Mouse (Mus musculus): ENCODE data around the gene Brca1.
"Not testable (repeated sequence)": the region's sequence is repeated elsewhere in the genome, so short reads cannot be mapped to it uniquely, and the experiment has no call there.

Gene Brca1

DNA sequence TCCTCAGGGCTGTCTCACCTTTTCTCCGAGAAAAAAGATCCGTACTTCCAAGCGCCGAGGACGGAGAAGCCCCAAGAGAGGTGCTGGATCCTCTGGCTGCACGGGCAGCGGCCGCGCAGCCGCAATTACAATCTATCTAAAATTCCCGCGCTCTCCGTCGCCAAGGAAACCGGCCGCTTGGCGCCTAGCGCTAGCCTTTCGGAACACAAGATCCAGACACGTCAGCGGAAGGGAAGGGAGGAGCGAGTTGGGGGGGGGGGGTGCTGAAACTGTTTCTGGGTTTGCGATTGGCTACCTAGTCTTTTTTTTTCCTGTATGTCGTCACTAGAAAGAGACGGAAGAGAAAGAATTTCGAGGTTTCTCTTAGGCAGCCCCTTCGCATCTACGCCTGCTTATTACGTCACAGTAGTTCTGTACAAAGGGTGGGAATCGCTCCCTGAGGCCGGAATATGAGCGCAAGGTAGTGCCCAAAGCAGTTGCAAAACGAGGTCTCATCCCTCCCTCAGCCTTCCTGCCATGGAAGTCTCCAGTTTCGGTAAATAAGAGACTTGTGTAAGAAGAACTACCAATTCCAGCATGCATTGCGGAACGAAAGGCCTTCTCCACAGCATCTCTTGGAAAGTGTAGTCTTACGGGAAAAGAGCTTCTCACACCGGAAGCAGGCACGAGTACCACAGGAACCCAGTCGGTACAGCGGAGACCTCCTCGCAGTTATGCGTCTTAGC, at the start of gene Brca1, which contains the start of gene Nbr1:
Brca1 (minus strand) TSS at position 205 of the 725 bp plus-strand sequence.
Nbr1 (plus strand) TSS at position 399 of the 725 bp plus-strand sequence.
- peak; percentile 99 for DNase-seq (ENCODE audit: low read depth, low spot score)

DNA sequence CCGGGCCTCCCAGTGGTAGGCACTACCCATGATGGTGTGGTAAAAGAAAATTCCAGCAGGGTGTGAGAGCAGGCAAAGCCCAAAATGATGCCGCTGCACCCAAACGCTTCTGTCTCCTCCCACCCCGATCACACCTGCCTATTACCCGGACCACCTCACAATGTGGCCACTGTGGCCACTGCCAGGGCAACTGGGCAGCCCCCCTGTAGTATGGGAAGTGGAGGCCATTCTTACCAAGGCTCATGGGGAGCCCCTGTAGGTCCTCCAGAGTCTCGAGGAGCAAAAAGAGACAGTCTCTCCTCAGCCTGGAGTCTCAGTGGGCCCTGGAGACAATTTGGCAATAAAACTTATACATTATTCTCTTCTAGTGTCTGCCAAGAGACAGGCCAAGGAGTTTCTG, 47.4 kb upstream of the Brca1 start, which contains the start of gene Gm11634:
Gm11634 (minus strand) TSS at position 101 of the 400 bp plus-strand sequence.
- no peak for DNase-seq (ENCODE audit: low read depth, low spot score)

DNA sequence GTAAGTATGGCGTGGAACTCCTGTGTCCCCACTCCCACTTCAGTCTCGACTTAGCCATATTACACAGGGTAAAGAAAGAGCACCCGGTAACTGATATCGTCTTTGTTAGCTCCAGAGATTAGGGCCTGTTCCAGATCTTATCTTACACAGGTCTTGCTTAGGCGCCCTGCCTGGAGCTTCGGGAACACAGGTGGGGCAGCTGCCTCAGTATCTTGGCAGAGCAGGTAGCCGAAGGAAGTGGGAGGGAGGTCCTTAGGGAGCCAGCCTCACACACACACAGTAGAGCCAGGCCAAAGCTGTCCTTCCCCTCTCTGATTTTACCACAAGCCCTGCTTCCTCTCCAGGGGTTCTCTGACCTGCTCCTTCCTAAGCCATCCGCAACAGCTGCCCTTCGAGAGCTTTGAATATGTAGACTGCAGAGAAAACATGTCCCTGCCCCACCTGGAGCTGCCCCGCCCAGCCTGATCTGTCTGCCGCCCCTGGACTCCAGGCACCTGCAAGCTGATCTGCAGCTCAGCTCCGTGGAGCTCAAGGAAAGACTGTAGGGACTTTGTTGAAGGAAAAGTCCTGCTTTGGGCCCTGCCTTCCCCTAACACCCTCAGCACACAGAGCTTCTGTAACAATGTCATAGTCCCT, 38.4 kb upstream of the Brca1 start:
- DNase-seq (ENCODE audit: low read depth, low spot score) = peak; percentile 59

DNA sequence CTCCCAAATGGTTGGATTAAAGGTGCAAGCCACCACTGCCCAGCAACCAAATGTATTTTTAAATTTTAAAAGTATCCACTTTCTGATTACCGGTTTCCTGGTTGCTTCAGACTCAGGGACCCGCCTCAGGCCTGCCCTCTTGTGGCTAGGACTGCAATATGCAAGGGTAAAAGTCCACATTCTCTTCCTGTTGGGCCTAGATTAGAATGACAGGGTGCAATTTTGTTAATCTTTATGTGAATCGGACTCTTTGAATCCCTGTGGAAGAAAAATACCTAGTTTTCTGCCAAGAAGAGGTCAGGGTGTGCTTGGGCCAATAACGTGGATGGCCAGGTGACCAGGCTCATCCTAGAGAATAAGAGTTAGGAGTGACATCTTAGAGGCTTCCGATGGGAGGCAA, 37.7 kb upstream of the Brca1 start:
- peak; percentile 73 for DNase-seq (ENCODE audit: low read depth, low spot score)

DNA sequence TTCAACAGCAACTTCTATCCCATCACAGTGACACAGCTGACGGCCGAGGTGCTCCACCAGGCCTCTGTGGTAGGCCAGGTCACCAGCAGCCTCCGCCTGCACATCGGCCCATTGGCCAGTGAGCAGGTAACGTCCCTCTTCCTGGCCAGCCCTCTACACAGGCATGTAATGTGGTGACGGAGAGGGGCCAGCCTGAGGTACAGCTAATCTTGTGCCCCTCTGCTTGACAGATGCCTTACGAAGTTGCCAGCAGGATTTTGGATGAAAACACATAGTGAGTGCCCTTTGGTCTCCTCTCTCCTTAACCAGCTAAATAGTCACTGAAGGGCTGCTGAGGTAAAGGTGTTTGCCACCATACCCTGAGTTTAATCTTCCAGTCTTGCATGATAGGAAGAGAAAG, 37.1 kb upstream of the Brca1 start:
- no peak for DNase-seq (ENCODE audit: low read depth, low spot score)

DNA sequence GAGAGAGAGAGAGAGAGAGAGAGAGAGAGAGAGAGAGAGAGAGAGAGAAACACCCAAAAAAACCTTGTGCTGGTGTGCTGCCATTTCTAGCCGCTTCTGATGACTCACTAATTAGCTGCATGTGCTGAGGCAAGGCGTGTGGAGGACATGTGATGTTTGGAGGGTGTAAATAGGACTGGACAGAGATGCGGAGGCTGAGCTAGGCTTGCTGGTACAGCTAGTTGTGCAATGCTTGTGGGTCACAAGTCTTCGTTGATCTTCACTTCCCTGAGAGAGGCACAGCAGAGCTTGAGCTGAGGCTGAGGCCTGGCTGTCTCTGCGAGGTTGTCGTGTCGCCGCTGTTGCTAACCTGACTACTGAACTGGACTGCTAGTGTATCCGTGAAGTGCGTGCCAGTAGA, 35.9 kb upstream of the Brca1 start:
- no peak for DNase-seq (ENCODE audit: low read depth, low spot score)

DNA sequence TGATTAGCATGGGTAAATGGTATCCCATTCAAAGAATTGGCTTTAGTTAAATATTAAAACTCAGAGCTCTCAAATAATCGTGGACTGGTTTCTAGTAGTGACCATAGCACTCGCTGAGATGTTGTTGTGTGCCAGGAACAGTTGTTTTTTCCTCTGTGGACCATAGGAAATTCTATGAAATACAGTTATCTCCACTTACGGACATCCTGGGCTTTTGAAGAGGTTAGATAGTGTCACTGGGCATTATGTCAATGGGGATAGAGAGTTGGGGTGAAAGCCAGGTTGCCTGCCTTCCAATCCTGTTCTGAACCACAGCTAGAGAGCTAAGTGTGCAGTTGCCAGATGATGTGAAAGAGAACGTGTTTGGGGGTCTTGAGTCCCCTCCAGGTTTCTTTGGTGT, 34.0 kb upstream of the Brca1 start:
- no peak for DNase-seq (ENCODE audit: low read depth, low spot score)

DNA sequence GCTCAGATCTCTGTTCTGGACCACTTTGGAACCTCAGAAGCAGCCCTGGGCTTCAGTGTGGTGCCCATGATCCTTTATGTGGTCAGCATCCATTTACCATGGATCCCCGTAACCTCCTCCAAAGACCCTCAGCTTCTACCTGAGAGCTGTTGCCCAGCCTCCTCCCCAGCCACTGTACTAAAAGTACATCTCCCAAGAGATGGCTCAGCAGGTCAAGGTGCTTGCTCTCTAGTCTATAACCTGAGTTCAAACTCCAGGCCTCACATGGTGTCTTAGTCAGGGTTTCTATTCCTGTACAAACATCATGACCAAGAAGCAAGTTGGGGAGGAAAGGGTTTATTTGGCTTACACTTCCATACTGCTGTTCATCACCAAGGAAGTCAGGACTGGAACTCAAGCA, 33.3 kb upstream of the Brca1 start:
- not testable (repeated sequence) for DNase-seq (ENCODE audit: low read depth, low spot score)

DNA sequence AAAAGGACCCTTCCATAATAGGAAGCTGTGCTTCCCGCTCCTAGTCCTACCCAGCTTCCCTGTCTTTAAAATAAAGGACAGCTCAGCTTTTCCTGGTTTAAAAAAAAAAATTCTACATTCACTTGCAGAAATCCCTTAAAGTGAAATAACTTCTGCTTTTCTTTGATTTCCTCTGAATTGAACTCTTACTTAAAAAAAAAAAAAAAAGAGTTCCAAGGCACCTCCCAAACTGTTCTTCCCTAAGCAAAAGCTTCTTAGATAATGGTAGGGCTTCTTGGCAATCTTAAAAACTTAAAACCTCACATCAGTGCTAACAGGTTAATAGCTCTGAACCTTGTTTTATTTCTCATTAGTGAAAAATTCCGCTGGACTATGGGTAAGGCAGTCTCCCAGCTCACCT, 31.4 kb upstream of the Brca1 start:
- no peak for DNase-seq (ENCODE audit: low read depth, low spot score)

DNA sequence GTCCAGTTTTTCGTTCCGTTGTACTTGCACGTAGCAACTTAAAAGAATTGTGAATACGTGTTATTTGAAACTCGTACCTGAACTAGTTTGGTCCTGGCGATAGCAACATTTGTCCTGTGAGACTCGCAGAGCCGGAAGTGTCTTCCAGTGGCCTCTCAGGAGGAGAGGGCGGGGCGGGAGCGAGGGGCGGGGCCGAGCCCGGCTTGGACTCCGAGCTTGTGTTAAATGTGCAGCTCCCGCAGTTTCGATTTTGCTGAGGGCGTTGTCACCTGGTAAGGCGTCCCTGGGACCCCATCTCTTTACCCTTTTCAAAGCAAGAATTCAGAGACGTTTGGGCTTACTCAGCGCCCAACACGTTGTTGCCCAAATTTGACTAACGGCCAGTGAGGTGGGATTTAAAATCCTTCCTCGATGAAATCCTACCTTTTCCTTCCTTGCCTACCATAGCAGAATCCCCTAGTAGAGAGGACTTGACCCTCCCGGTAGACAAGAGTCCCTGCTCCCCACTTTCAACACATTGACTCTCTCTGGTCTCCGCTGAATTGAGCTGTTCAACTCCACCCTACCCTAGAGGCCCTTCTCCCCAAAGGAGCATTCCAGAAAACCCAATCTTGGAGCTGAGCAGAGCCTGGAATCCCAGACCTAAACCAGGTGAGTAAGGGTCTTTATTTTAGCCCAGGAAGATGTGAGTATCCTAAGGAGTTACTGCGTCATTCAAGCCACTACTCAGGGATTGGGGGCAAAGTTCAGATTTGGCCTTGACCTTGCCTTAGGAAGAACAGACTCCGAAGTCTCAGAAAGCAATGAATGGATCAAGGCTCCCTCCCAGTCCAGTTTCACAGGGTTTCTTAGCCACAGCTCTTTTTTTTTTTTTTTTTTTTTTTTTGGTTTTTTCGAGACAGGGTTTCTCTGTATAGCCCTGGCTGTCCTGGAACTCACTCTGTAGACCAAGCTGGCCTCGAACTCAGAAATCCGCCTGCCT, 30.6 kb upstream of the Brca1 start, which contains the start of gene Tmem106a:
Tmem106a (plus strand) TSS at position 189 of the 982 bp plus-strand sequence.
- peak; percentile 90 for DNase-seq (ENCODE audit: low read depth, low spot score)

DNA sequence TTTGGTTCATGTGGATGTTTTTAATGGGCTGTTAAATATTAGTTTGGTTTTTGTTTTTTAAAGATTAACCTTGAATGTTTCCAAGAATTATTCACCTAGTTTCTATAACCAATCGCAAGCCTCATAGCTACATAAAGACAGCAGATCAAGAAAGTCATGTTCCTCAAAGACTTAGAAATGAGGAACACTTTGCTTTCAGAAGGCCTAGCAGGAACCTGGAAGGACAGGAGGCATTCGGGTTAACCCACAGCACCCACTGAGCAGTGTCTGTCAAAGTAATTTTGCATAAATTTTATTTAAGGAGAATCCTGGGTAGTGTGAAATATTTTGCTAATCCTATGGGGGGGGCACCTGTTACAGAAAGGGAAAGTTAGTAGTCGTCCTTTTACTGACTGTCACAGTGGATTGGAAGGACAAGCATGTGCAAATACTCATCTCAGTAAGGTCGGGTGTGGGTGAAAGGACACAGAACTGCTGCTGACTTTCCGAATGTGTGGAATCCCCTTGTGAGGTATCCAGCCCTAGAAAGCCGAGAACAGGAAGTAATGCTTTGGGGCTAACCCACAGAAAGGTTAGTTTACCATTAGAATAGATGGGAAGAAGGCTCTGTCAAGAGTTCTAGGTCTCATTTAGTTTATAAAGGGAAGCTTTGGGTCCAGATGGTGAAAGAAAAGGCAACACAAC, 29.5 kb upstream of the Brca1 start:
- DNase-seq (ENCODE audit: low read depth, low spot score) = peak; percentile 43

DNA sequence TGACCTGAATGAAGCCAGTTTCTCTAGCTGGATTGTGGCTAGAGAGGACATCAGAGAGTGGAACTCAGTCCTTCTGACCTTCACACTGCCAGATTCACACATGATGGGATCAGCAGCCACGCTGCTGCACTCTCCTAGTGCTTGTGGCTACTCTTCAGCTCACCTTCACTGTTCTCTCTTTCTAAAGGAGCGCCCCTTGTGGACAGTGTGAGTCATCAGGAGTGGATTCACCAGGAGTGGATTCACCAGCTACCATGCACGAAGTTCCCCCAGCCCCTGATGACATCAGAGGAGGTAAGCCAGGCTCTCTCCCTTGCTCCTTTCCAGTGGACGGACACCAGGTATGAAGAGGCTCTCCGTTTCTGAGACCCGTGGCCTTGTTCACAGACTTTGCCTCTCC, 24.4 kb upstream of the Brca1 start:
- peak; percentile 80 for DNase-seq (ENCODE audit: low read depth, low spot score)

DNA sequence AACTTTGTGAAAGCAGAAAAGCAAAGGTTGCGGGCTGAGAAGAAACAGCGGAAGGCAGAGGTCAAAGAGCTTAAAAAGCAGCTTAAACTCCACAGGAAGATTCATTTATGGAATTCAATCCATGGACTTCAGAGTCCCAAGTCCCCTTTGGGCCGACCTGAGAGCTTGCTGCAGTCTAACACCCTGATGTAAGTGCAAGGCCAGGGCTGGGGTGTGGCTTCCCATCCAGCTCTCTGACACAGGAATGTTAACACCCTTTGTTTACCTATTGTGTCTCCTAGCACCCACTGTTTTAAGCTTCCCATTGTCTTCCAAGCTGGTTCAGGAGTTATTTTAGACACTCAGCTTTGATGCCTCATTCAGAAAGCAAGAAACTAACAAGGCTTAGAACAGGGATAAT, 16.7 kb upstream of the Brca1 start:
- DNase-seq (ENCODE audit: low read depth, low spot score) = peak; percentile 89

DNA sequence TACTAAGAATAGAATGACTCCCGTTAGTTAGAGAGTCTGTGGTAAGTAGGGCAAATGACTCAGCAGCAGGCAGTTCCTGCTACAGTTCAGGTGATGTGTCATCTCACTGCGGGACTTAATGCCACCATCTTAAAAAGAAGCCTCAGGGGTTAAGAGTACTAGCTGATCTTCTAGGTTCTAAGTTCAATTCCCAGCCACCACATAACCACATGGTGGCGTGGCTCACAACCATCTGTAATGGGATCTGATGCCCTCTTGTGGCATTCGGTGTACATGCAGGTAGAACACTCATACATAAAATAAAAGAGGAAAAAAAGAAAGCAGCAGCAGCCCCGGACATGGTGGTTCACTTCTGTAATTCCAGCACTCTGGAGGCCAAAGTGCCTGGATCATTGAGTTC, 10.6 kb upstream of the Brca1 start:
- peak; percentile 92 for DNase-seq (ENCODE audit: low read depth, low spot score)

DNA sequence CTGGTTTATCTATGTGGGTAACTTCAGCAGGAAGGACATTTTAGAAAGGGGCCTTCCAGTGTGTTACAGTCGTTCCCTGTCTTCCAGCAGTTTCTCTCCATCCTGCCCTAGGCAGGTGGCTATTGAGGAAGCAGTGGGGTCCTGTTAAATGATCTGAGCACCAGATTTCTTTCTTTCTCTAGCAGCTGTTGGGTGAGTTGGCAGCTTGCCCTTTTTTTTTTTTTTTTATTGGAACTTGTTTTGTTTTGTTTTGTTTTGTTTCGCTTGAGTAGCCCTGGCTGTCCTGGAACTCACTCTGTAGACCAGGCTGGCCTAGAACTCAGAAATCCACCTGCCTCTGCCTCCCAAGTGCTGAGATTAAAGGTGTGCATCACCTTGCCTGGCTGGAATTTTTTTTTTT, 5.2 kb upstream of the Brca1 start:
- no peak for DNase-seq (ENCODE audit: low read depth, low spot score)

DNA sequence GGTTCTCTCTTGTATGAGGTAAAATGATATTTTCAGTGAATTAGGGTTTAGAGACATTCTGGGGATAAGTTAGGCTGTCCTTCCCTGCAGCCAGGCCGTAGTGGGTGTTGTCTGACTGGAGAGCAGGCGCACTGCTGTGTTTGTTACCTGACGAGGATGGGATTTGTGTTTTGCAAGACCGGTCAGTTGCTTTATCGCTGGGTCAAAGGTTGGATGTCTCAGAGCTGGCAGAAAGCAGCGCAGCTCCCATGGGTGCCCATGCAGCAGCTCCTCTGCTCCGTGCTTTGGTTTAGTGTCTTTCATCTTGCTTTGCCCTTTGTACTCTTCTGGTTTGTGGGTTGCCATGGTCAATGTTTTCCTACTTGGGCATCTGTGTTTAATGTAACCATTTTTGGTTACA, 4.8 kb upstream of the Brca1 start:
- no peak for DNase-seq (ENCODE audit: low read depth, low spot score)

DNA sequence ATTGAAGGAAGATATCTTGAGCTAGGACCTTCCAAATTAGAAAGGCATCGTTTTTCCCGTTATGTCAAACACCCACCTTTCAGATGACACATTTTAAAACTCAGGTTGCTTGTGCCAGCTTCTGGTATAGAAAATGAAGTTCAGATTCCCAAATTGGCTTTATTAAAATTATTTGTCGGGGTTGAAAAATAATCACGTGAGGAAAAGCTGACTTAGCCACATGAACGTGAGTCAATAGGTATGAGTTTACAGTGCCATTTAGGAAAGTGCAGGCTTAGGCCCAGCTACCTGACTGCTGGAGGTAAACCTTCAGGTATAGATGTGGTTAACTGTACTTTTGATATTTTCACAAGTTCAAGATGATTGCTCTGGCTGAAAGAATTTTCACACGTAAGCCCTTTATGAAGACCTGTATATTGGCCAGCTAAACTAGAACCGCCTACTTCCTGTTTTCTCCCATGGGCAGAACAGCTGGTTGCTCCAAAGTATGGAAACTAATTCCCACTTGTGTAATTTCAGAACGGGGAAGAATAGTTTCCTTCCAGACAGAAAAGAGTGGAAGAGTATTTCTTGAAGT, 1.7 kb upstream of the Brca1 start:
- DNase-seq (ENCODE audit: low read depth, low spot score) = no peak

DNA sequence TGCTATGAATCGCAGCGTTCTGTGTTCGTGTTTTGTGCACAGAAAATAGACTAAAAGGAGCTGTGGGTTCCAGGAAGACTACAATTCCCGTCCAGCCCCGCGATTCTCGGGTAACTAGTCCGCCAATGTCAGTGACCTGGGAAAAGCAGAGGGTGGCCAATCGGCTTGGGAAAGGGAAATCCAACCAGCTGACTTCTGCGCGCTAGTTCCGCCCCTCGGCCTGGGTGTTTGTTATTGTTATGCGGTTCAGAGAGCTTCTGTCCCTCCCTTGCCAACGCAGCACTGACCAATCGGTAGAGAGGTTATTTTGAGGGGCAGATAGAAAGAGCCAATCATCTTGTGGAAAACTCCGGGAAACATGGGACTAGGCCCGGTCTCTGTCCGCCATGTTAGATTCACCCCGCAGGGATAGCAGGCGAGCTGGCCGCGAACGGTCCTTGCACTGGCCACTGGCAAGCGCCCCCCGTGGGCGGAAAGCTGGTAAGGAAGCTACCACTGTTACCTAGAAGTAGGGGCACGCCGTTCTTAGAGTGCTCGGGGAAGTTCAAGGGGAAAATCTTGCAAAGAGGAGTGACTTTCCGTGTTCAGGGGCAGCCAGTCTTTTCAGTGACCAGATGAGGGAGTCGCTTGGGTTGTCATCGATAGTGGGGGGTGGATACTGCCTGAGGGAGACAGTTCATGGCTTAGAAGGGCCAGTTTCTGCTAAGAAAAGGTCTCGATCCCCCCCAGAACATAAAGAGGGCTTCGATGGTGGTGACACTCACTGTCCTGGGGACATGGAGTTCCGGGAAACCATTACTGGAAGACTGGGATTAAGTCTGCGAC, 933 bp upstream of the Brca1 start:
- peak; percentile 100 for DNase-seq (ENCODE audit: low read depth, low spot score)

DNA sequence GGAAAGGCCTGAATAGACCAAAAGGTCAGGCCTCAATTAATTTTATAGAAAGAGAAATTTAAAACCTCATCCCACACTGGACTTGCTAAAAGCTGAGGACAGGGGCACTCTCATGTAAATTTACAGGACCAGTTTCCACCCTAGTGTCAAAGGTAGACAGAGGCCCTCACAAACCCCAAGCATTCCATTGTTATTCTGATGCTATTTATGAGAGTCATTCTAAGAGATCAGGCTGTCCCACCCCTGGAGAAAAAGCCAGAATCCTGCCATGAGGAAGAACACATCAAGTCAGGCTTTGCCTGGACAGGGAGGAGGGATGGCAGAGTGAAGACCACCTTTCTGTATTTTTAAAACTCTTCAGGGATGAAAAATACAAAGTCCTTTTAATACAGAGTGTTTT, 3.2 kb downstream of the Brca1 start:
- DNase-seq (ENCODE audit: low read depth, low spot score) = peak; percentile 76

DNA sequence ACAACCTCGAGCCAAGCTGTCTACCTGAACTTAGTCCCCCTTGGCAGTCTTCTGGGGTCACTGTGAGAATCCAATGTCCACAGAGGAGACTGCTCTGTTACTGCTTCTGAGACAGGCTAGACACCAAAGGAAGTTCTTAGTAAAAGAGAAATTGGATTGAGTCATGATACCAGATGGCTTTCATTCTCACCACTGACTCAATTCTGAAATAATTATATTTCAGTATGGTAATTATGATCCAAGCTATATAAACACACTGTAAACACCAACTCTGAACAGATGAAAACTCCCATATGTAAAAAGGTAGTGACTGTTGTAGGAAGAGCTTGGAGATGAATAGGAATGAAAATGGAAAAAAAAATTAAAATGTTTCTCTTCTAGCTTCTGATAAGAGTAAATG, 7.6 kb downstream of the Brca1 start:
- DNase-seq (ENCODE audit: low read depth, low spot score) = no peak

Data from ES-CJ7 (cell line).